19 mouse cellular contexts compared by ENCODE assay signal in genomic region chr8:30732585-30733253, GRCm38 (mm10).
DNase-seq lines count a peak whose midpoint lies in the region; ATAC-seq and TF ChIP-seq lines count a peak whose summit lies in the region.
"Had no signal": no experiment of that assay in that cellular context is flagged by ENCODE, and none has a peak within 500 bp of the region (broad histone marks: within the 10 kb centered on the region; RNA-seq: fewer than 3 reads in every experiment).

No protein-coding gene starts in this region.

- DNase-seq in hindbrain, embryonic 10.5 days (ENCODE audit: low spot score), result no peak
- peak; percentile 1 for DNase-seq in embryo, embryonic 9.5 days (ENCODE audit: extremely low spot score)
- DNase-seq in forebrain, postnatal 0 days, result peak; percentile 29
- DNase-seq in midbrain, postnatal 0 days (ENCODE audit: low spot score), result no peak
- no peak for DNase-seq in layer of hippocampus, adult 8-10 months (ENCODE audit: low spot score in 2 of 2)
- DNase-seq in layer of hippocampus, adult 11-12 months (ENCODE audit: low spot score), result no peak
- DNase-seq: cerebellum, adult 9-10 months; gastrocnemius, postnatal 14 days; heart, adult 18-20 months; kidney, adult 9 months; kidney, postnatal 25 days; liver, embryonic 13.5 days; lung, embryonic 14.5 days; lung, postnatal 36 days; right cerebral cortex, postnatal 4 days had no signal

- 0 out of 2 replicates have a peak, but pooled peaks cover 7% of the 10 kb centered on the region for H3K4me1 ChIP-seq in hindbrain, embryonic 12.5 days
- H3K4me1 ChIP-seq in hindbrain, embryonic 10.5 days (replicated peaks), result peaks cover 16% of the 10 kb centered on the region; the same call in 1 of the 2 replicates
- peaks cover 6% of the 10 kb centered on the region; the same call in 1 of the 2 replicates for H3K4me1 ChIP-seq in forebrain, postnatal 0 days (ENCODE audit: insufficient read depth)
- H3K4me1 ChIP-seq in midbrain, postnatal 0 days (ENCODE audit: insufficient read depth, low read length), result no peaks in the 10 kb centered on the region
- H3K4me1 ChIP-seq: heart, embryonic 13.5 days; limb, embryonic 12.5 days; liver, embryonic 13.5 days had no signal

- WGBS in hindbrain, embryonic 12.5 days, result 55% methylated on average over 11 of the region's 11 CpGs
- WGBS in hindbrain, embryonic 10.5 days, result 58% methylated on average over 11 of the region's 11 CpGs
- 20% methylated on average over 11 of the region's 11 CpGs for WGBS in forebrain, postnatal 0 days
- 36% methylated on average over 11 of the region's 11 CpGs for WGBS in midbrain, postnatal 0 days

- ATAC-seq in hindbrain, embryonic 12.5 days (ENCODE audit: low FRiP score), result peak; percentile 64; the same call in 1 of the 2 replicates
- peak; percentile 93 for ATAC-seq in forebrain, postnatal 0 days
- ATAC-seq in midbrain, postnatal 0 days (ENCODE audit: low FRiP score), result 0 out of 2 replicates have a peak, but pooled peaks have one; percentile 34

- no peak overlapping the region for H3K27ac ChIP-seq in hindbrain, embryonic 12.5 days
- H3K27ac ChIP-seq in hindbrain, embryonic 10.5 days, result no peak overlapping the region
- H3K27ac ChIP-seq in forebrain, postnatal 0 days (ENCODE audit: low read depth, low read length), result no peak overlapping the region
- no peak overlapping the region for H3K27ac ChIP-seq in midbrain, postnatal 0 days (ENCODE audit: low read depth, low read length)
- H3K27ac ChIP-seq: heart, embryonic 13.5 days; limb, embryonic 12.5 days; liver, embryonic 13.5 days; stomach, postnatal 0 days had no signal

- H3K9me3 ChIP-seq in hindbrain, embryonic 12.5 days (replicated peaks), result no peaks in the 10 kb centered on the region
- H3K9me3 ChIP-seq in hindbrain, embryonic 10.5 days, result no peaks in the 10 kb centered on the region
- H3K9me3 ChIP-seq in forebrain, postnatal 0 days (ENCODE audit: low read length), result no peaks in the 10 kb centered on the region
- H3K9me3 ChIP-seq in midbrain, postnatal 0 days (ENCODE audit: low read length), result no peaks in the 10 kb centered on the region
- H3K9me3 ChIP-seq: heart, embryonic 13.5 days; limb, embryonic 12.5 days; liver, embryonic 13.5 days had no signal

- H3K4me2 ChIP-seq in hindbrain, embryonic 12.5 days (replicated peaks), result no peak overlapping the region
- H3K4me2 ChIP-seq in forebrain, postnatal 0 days (ENCODE audit: low read depth), result no peak overlapping the region; the same call in 1 of the 2 replicates
- no peak overlapping the region for H3K4me2 ChIP-seq in midbrain, postnatal 0 days (ENCODE audit: low read depth, low read length, poor library complexity, severe bottlenecking)
- H3K4me2 ChIP-seq: heart, embryonic 13.5 days; limb, embryonic 12.5 days; liver, embryonic 13.5 days; lung, embryonic 14.5 days had no signal

- H3K36me3 ChIP-seq in hindbrain, embryonic 12.5 days, result no peaks in the 10 kb centered on the region
- H3K36me3 ChIP-seq in hindbrain, embryonic 10.5 days, result no peaks in the 10 kb centered on the region
- no peaks in the 10 kb centered on the region for H3K36me3 ChIP-seq in forebrain, postnatal 0 days (ENCODE audit: insufficient read depth)
- H3K36me3 ChIP-seq in midbrain, postnatal 0 days (ENCODE audit: insufficient read depth, low read length), result no peaks in the 10 kb centered on the region
- H3K36me3 ChIP-seq: heart, embryonic 13.5 days; limb, embryonic 12.5 days; liver, embryonic 13.5 days had no signal

- TF ChIP-seq CTCF in forebrain, postnatal 0 days (IDR thresholded peaks at IDR 0.05; ENCODE audit: low read depth), result no peak
- TF ChIP-seq CTCF in midbrain, postnatal 0 days (IDR thresholded peaks at IDR 0.05), result no peak

- no peaks in the 10 kb centered on the region for H3K27me3 ChIP-seq in hindbrain, embryonic 12.5 days
- H3K27me3 ChIP-seq in hindbrain, embryonic 10.5 days (ENCODE audit: insufficient read depth, poor library complexity, severe bottlenecking), result no peaks in the 10 kb centered on the region
- H3K27me3 ChIP-seq in forebrain, postnatal 0 days (ENCODE audit: insufficient read depth, low read length), result no peaks in the 10 kb centered on the region
- no peaks in the 10 kb centered on the region for H3K27me3 ChIP-seq in midbrain, postnatal 0 days (ENCODE audit: insufficient read depth, low read length)
- H3K27me3 ChIP-seq: heart, embryonic 13.5 days; limb, embryonic 12.5 days; liver, embryonic 13.5 days had no signal

- no peak overlapping the region for H3K4me3 ChIP-seq in hindbrain, embryonic 12.5 days
- no peak overlapping the region for H3K4me3 ChIP-seq in hindbrain, embryonic 10.5 days
- no peak overlapping the region for H3K4me3 ChIP-seq in forebrain, postnatal 0 days (ENCODE audit: low read depth, low read length)
- no peak overlapping the region for H3K4me3 ChIP-seq in midbrain, postnatal 0 days (ENCODE audit: low read depth, low read length)
- H3K4me3 ChIP-seq: heart, embryonic 13.5 days; limb, embryonic 12.5 days; liver, embryonic 13.5 days had no signal

- H3K9ac ChIP-seq in hindbrain, embryonic 12.5 days, result no peak overlapping the region
- no peak overlapping the region for H3K9ac ChIP-seq in forebrain, postnatal 0 days
- no peak overlapping the region for H3K9ac ChIP-seq in midbrain, postnatal 0 days (replicated peaks; ENCODE audit: low read length, poor library complexity, severe bottlenecking)
- H3K9ac ChIP-seq: heart, embryonic 13.5 days; limb, embryonic 12.5 days; liver, embryonic 13.5 days; lung, embryonic 14.5 days had no signal

Comparison
In these comparisons a context has a peak if more than half of its experiments do, and no peak if none do; other contexts are left out.
1. ATAC-seq: peak in every context shown above with its lines; median percentile 93 in forebrain, postnatal 0 days; 64 in hindbrain, embryonic 12.5 days; 34 in midbrain, postnatal 0 days.
2. DNase-seq: peak in embryo, embryonic 9.5 days (single experiment) and forebrain, postnatal 0 days (single experiment); none in hindbrain, embryonic 10.5 days (single experiment), midbrain, postnatal 0 days (single experiment), layer of hippocampus, adult 8-10 months (0 of 2) and layer of hippocampus, adult 11-12 months (single experiment).